Mouse (Mus musculus): ENCODE measurements around the gene Snx21. TPM values are rescaled to one million over a fixed set of nuclear protein-coding genes. Genes with fewer than 3 reads are reported as not detected.
A peak's percentile ranks its signal among the peaks of the same experiment; 100 is the strongest.

The Snx21 gene
- total RNA-seq, 1 experiment, result 7.0 TPM

DNA sequence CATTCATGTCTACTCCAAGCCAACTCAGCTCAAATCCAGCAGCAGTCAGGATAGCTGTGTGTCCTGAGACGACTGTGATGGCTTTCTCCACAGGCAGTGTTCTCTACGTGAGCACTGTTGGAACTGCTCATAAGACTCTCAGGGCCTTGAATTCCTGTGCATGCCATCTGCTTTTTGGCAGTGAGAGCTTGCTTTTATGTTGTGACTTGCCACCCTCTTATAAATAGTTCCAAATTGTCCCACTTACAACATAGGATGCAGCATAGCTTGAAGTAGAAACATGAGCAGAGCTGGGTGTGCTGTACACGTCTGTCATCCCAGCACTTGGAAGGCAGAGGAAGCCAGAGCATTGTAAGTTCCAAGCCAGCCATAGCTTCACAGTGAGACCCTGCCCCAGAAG is 19.8 kb upstream of the Snx21 start:
- peaks cover 2 to 3% of the 10 kb centered on the region in 2 experiments; a peak in 1 of 4 replicates for H3K4me1 ChIP-seq (ENCODE audit: control insufficient read depth in 2 of 2, insufficient read depth in 2 of 2, low read length in 2 of 2, poor library complexity in 1 of 2)
- no peak overlapping the region for H3K4me3 ChIP-seq (ENCODE audit: insufficient read depth in 1 of 2, low read depth in 1 of 2, low read length in 2 of 2, poor library complexity in 1 of 2, severe bottlenecking in 1 of 2)
- H3K9ac ChIP-seq (ENCODE audit: insufficient read depth, low read depth, low read length, poor library complexity, severe bottlenecking), result no peak overlapping the region
- no peak overlapping the region for H3K27ac ChIP-seq (ENCODE audit: insufficient read depth, low read depth, low read length, poor library complexity, severe bottlenecking)
- no peak for DNase-seq (ENCODE audit: low read depth, low spot score)
- H3K36me3 ChIP-seq (ENCODE audit: control insufficient read depth, insufficient read depth, low read length, poor library complexity, severe bottlenecking), result peaks cover 59% of the 10 kb centered on the region
- no peak for TF ChIP-seq ZNF384 (IDR thresholded peaks at IDR 0.05; ENCODE audit: low read depth, low read length)
- TF ChIP-seq ZC3H11A (IDR thresholded peaks at IDR 0.05; ENCODE audit: borderline replicate concordance, low read depth, low read length), result no peak
- no peak for TF ChIP-seq HCFC1 (IDR thresholded peaks at IDR 0.05; ENCODE audit: borderline replicate concordance, insufficient read depth, low read length)
- no peak for TF ChIP-seq CHD2 (IDR thresholded peaks at IDR 0.05; ENCODE audit: low read depth, low read length)
- TF ChIP-seq MAFK (IDR thresholded peaks at IDR 0.05; ENCODE audit: insufficient read depth, low read depth, low read length), result no peak
- in situ Hi-C loops (cut with MboI; ENCODE audit: low sequenced_read_pairs in 2 of 2, unreplicated experiment in 2 of 2), result no loop called here
- H3K9me3 ChIP-seq (ENCODE audit: control insufficient read depth, insufficient read depth, low read depth, low read length), result no peaks in the 10 kb centered on the region

DNA sequence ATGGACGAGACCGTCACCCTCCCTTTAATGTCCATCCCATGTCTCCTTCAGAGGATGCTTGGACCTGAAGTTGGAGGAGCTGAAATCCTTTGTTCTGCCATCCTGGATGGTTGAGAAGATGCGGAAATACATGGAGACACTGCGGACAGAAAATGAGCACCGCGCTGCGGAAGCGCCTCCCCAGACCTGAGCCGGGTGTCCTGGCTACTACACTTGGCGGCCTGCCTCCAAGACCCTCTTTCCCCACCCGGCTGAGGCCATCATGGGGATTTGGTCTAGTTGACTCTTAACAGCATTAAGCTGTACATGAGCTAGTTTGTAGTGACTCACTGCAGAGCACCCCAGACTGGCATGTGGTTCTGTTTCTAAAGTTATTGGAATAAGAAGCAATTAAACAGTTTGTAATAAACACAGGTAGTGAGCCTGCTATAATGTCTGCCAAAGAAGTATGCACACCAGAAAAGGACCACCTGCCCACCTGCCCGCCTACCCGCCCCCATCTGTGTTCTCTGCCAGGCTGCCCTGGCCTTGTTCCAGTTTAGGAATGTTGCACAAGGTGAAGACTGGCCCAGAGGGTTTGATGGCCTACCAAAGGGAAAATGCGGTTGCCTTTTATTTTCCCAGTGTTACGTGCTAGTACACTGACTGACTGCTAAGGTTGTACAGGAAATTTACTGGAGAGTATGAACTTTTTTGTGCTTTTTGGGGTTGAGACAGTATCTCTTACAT is 17.6 kb upstream of the Snx21 start:
- peaks cover 0 to 6% of the 10 kb centered on the region in 2 experiments; a peak in 1 of 4 replicates for H3K4me1 ChIP-seq (ENCODE audit: control insufficient read depth in 2 of 2, insufficient read depth in 2 of 2, low read length in 2 of 2, poor library complexity in 1 of 2)
- peaks cover 58% of the 10 kb centered on the region for H3K36me3 ChIP-seq (ENCODE audit: control insufficient read depth, insufficient read depth, low read length, poor library complexity, severe bottlenecking)
- no peak overlapping the region for H3K27ac ChIP-seq (ENCODE audit: insufficient read depth, low read depth, low read length, poor library complexity, severe bottlenecking)
- H3K9ac ChIP-seq (ENCODE audit: insufficient read depth, low read depth, low read length, poor library complexity, severe bottlenecking), result peak overlapping the region; percentile 63; the same call in 1 of the 2 replicates
- peak overlapping the region; percentile 24 to 44 for H3K4me3 ChIP-seq (ENCODE audit: insufficient read depth in 1 of 2, low read depth in 1 of 2, low read length in 2 of 2, poor library complexity in 1 of 2, severe bottlenecking in 1 of 2)
- DNase-seq (ENCODE audit: low read depth, low spot score), result no peak
- H3K9me3 ChIP-seq (ENCODE audit: control insufficient read depth, insufficient read depth, low read depth, low read length), result no peaks in the 10 kb centered on the region
- in situ Hi-C loops (cut with MboI; ENCODE audit: low sequenced_read_pairs in 2 of 2, unreplicated experiment in 2 of 2), result no loop called here
- TF ChIP-seq MAFK (IDR thresholded peaks at IDR 0.05; ENCODE audit: insufficient read depth, low read depth, low read length) (no peak), ZC3H11A (IDR thresholded peaks at IDR 0.05; ENCODE audit: borderline replicate concordance, low read depth, low read length) (no peak), HCFC1 (IDR thresholded peaks at IDR 0.05; ENCODE audit: borderline replicate concordance, insufficient read depth, low read length) (no peak), ZNF384 (IDR thresholded peaks at IDR 0.05; ENCODE audit: low read depth, low read length) (no peak), CHD2 (IDR thresholded peaks at IDR 0.05; ENCODE audit: low read depth, low read length) (no peak)

DNA sequence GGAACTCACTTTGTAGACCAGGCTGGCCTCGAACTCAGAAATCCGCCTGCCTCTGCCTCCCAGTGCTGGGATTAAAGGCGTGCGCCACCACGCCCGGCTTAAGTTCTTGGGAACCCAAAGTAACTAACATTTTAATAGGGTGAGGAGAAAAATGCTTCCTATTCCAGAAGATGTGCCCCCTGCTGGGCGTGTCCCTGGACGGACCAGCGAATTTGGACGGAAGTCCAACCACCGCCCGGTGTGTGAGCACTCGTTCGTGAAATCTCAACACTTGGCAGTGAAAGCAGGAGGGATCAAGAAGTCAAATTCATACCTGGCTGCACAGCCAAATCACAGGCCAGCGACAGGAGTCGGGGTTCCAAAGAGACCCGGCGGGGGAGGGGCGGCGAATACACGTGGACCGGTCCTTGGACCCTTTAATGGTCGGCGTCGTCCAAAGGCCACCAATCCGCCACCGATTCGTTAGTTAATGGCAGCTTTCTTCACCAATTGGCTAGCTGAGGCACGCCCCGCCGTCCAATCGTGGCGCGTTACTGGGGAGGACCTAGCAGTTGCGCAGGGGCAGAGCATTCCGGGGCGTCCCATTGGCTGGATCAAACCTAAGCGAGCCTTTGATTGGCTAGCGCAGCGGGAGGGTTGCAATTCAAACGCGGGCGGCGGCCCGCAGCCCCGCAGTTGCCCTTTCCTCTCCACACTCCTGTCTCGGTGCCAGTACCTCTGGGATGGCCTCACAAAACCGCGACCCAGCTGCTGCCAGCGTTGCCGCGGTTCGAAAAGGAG is 16.2 kb upstream of the Snx21 start, which contains the start of gene Ube2c:
Ube2c (plus strand) TSS at position 641 of the 780 bp plus-strand sequence.
- Histone ChIP-seq H3K4me1 (ENCODE audit: control insufficient read depth in 2 of 2, insufficient read depth in 2 of 2, low read length in 2 of 2, poor library complexity in 1 of 2) (peaks cover 0 to 6% of the 10 kb centered on the region in 2 experiments; a peak in 2 of 4 replicates), H3K4me3 (ENCODE audit: insufficient read depth in 1 of 2, low read depth in 1 of 2, low read length in 2 of 2, poor library complexity in 1 of 2, severe bottlenecking in 1 of 2) (peak within 1 kb of the TSS; percentile 98 to 100), H3K36me3 (ENCODE audit: control insufficient read depth, insufficient read depth, low read length, poor library complexity, severe bottlenecking) (peaks cover 52% of the 10 kb centered on the region), H3K9me3 (ENCODE audit: control insufficient read depth, insufficient read depth, low read depth, low read length) (no peaks in the 10 kb centered on the region), H3K27ac (ENCODE audit: insufficient read depth, low read depth, low read length, poor library complexity, severe bottlenecking) (peak within 1 kb of the TSS; percentile 94), H3K9ac (ENCODE audit: insufficient read depth, low read depth, low read length, poor library complexity, severe bottlenecking) (peak within 1 kb of the TSS; percentile 98)
- peak; percentile 98 for DNase-seq (ENCODE audit: low read depth, low spot score)
- TF ChIP-seq MAFK (IDR thresholded peaks at IDR 0.05; ENCODE audit: insufficient read depth, low read depth, low read length) (no peak), CHD2 (IDR thresholded peaks at IDR 0.05; ENCODE audit: low read depth, low read length) (peak; percentile 97), ZC3H11A (IDR thresholded peaks at IDR 0.05; ENCODE audit: borderline replicate concordance, low read depth, low read length) (no peak), HCFC1 (IDR thresholded peaks at IDR 0.05; ENCODE audit: borderline replicate concordance, insufficient read depth, low read length) (no peak), ZNF384 (IDR thresholded peaks at IDR 0.05; ENCODE audit: low read depth, low read length) (no peak; the same call in 1 of the 2 replicates)
- in situ Hi-C loops (cut with MboI; ENCODE audit: low sequenced_read_pairs in 2 of 2, unreplicated experiment in 2 of 2), result no loop called here

DNA sequence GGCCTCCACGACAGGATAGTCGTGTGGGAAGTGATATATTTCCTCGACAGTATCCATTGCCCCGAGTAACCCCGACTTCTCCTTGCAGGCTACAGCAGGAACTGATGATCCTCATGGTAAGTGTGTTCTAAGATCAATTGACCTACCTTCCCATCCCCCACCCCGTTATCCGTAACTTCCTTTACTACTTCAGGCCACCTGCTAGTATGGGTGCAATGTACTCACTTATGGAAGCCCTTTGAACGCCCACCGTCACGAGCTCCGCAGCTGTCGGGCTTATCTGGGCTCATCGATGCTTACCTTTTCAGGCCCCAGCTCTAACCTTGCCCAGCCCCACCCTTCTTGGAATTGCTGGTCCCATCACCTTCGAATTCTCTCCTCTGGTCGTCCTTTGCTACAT is 15.3 kb upstream of the Snx21 start:
- in situ Hi-C loops (cut with MboI; ENCODE audit: low sequenced_read_pairs in 2 of 2, unreplicated experiment in 2 of 2), result no loop called here

More for the DNA sequence above, 15.3 kb upstream of the Snx21 start:
- TF ChIP-seq HCFC1 (IDR thresholded peaks at IDR 0.05; ENCODE audit: borderline replicate concordance, insufficient read depth, low read length), result no peak
- no peak for TF ChIP-seq MAFK (IDR thresholded peaks at IDR 0.05; ENCODE audit: insufficient read depth, low read depth, low read length)
- TF ChIP-seq CHD2 (IDR thresholded peaks at IDR 0.05; ENCODE audit: low read depth, low read length), result no peak
- no peak for TF ChIP-seq ZNF384 (IDR thresholded peaks at IDR 0.05; ENCODE audit: low read depth, low read length)
- no peak for TF ChIP-seq ZC3H11A (IDR thresholded peaks at IDR 0.05; ENCODE audit: borderline replicate concordance, low read depth, low read length)
- Histone ChIP-seq H3K9ac (ENCODE audit: insufficient read depth, low read depth, low read length, poor library complexity, severe bottlenecking) (peak overlapping the region; percentile 98), H3K4me1 (ENCODE audit: control insufficient read depth in 2 of 2, insufficient read depth in 2 of 2, low read length in 2 of 2, poor library complexity in 1 of 2) (peaks cover 0 to 6% of the 10 kb centered on the region in 2 experiments; a peak in 2 of 4 replicates), H3K4me3 (ENCODE audit: insufficient read depth in 1 of 2, low read depth in 1 of 2, low read length in 2 of 2, poor library complexity in 1 of 2, severe bottlenecking in 1 of 2) (peak overlapping the region; percentile 98 to 100), H3K27ac (ENCODE audit: insufficient read depth, low read depth, low read length, poor library complexity, severe bottlenecking) (peak overlapping the region; percentile 83), H3K36me3 (ENCODE audit: control insufficient read depth, insufficient read depth, low read length, poor library complexity, severe bottlenecking) (peaks cover 46% of the 10 kb centered on the region), H3K9me3 (ENCODE audit: control insufficient read depth, insufficient read depth, low read depth, low read length) (no peaks in the 10 kb centered on the region)
- DNase-seq (ENCODE audit: low read depth, low spot score), result no peak
